Mouse (Mus musculus): ENCODE measurements at regions not wholly inside any gene's neighbourhood (a gene's known extent, or its start where the extent isn't known, plus 50 kb on each side); places are given as distances from the start of the nearest gene placed in this dataset.

DNA sequence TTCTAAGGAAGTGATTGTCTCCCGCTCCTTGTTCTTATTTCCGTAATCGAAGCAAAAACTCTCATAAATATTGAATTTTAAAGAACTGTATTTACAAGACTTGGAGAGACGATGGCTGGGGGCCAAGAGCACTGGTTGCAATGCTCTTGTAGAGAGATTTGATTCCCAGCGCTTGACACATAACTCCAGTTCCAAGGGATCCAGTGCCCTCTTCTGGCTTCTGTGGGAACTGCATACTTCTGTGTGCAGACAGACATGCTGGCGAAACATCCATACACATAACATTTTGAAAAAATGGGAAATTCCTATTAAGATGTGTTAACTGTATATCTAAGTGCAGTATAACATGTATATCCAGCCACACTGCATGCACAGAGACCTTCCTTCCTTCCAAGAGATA lies 266.3 kb downstream of the Pax3 start:
- TF ChIP-seq CTCF (IDR thresholded peaks at IDR 0.05; ENCODE audit: control insufficient read depth, insufficient read depth, insufficient read length) (no peak), MAX (IDR thresholded peaks at IDR 0.05) (no peak), CEBPB (IDR thresholded peaks at IDR 0.05; ENCODE audit: low read depth) (no peak), USF1 (IDR thresholded peaks at IDR 0.05; ENCODE audit: low read depth) (no peak), FOSL1 (IDR thresholded peaks at IDR 0.05; ENCODE audit: insufficient read depth, low read length, poor library complexity, severe bottlenecking) (no peak), MYOD1 (IDR thresholded peaks at IDR 0.05; ENCODE audit: control insufficient read depth, insufficient read length, low read depth) (no peak)

Measured in C2C12 (cell line).